Mouse (Mus musculus) embryo, embryonic 11 days (tissue): ENCODE measurements around the gene Gxylt2.

Experiments
- DNase-seq: peaks from one replicate; pipeline ENCODE4 v3.0.0-alpha.2; 2015

The Gxylt2 gene

GRCm38 (mm10) chr6:100716817-100717216 is 12.3 kb downstream of the Gxylt2 start:
- DNase-seq, result no peak

GRCm38 (mm10) chr6:100720098-100720501 is 15.6 kb downstream of the Gxylt2 start:
- DNase-seq, result no peak

DNA sequence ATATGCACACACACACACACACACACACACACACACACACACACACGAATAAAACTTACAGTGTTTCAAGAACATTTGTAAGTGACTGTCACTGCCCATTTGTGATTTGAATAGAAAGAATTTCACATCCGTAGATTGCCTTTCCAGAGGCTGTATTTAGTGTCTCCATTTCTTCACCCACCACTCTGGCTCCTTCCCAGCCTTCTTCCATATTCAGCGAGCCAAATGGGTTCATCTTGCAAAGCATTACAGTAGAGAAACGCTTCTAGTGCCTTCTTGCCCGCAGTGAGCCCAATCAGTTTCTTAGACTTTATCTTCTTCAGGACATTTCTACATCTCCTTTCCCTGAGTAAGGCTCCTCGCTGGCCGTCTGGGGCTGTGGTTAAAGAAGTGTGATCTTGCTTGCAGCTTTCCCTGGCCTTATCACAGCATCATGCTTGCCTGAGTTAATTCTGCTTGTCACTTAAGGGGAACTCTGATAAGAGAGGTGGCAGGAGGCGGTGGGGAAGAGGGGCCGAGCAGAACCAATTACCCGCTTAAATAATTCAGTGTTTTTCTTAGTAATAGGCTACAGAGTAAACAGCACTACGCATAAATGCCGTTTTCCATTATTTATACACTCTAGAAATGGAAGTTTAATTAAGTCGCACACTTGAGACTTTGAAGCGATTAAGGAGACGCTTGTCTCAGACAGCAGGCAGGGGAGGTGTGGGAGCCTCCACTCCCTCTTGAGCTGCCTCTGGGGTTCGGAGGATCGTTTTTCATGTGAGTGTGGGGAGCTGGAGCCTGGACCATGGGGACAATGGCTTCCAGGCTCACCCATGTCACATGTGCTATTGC is 16.6 kb downstream of the Gxylt2 start:
- DNase-seq, result no peak

GRCm38 (mm10) chr6:100731996-100732375 is 27.5 kb downstream of the Gxylt2 start:
- DNase-seq, result no peak

- DNase-seq, result peak; percentile 59
Observed at GRCm38 (mm10) chr6:100732376-100733021, 28.0 kb downstream of the Gxylt2 start.

- DNase-seq, result no peak
Observed at GRCm38 (mm10) chr6:100733218-100733617, 28.7 kb downstream of the Gxylt2 start.

- no peak for DNase-seq
Observed at GRCm38 (mm10) chr6:100734321-100734720, 29.8 kb downstream of the Gxylt2 start.

DNA sequence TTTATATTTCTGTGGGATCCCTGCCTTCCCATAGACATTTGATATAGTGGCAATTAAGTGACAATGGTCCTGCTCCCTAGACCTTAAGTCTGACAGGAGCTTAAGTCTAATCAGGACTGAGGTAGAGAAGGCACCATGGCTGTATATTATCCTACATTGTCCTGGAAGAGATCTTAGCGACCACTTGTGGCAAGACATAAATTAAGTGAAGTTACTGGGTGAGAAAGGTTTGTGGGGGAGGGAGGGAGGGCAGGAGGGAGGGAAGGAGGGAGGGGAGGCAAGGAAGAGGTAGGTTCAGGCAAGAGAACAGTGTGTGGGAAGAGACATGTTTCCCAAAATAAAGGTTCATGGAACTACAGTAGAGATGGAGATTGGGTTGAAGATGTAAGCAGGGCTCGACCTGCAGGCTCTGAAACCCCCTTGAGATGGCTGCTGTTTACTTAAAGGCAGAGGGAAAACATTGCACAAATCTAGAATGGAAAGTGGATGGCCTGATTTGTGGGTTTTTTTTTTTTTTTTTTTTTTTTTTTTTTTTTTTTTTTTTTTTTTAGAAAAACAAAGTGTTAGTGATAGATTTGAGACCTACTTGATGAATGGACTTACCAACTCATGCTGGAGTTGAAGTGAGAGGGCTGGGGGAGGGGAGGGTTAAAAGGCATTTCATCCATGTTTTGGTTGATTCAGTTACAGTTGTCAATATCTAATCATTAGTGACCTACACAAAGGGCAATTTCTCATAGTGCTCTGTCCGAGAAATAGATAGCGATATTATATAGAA is 54.1 kb downstream of the Gxylt2 start:
- DNase-seq, result no peak

GRCm38 (mm10) chr6:100767756-100768155 is 63.2 kb downstream of the Gxylt2 start:
- DNase-seq, result no peak

DNA sequence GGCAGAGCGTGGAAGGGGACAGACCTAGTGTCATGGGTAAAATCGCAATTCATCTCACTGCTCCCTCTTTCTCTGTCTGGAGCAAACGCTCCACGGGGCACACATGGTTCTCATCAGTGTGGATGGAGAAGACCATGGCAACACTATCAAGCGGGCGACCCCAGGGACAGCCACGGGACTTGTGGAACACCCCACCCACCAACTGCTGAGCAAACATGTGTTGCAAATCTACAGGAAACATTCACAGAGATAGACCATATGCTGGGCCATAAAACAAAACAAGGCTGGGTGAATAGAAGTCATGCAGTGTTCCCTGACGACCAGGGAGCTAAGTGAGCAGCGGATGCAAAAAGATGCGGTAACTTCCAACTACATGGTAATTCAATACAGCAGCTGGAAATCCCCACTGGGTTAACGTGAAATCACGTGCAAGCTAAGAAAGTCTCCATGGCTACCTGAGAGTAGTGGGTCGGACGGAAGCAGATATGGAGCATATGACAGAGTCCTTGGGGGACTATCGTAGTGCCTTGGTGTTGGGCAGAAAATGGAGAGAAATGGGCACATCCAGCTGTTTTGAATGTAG is 71.5 kb downstream of the Gxylt2 start:
- peak; percentile 56 for DNase-seq

DNA sequence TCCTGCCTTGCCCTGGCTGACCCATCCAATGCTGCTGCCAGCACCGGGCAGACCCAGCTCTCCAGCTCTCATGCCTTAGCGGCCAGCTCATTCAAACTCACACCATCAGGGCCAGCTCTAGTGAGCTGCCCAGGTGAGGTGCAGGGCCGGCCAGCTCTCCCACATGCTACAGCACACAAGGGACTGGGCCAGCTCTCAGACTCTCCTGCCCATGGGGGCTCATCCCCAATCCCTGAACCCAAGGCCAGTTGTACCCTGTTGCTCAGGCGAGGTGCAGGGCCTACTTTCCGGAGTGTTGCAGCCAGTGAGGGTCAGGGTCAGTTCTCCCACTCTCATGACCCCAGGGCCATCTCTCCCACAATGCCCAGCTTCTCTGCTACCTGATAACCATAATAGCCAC is 74.1 kb downstream of the Gxylt2 start:
- no peak for DNase-seq

GRCm38 (mm10) chr6:100780421-100780820 is 75.9 kb downstream of the Gxylt2 start:
- DNase-seq, result peak; percentile 66

GRCm38 (mm10) chr6:100781644-100782043 is 77.1 kb downstream of the Gxylt2 start:
- no peak for DNase-seq

DNA sequence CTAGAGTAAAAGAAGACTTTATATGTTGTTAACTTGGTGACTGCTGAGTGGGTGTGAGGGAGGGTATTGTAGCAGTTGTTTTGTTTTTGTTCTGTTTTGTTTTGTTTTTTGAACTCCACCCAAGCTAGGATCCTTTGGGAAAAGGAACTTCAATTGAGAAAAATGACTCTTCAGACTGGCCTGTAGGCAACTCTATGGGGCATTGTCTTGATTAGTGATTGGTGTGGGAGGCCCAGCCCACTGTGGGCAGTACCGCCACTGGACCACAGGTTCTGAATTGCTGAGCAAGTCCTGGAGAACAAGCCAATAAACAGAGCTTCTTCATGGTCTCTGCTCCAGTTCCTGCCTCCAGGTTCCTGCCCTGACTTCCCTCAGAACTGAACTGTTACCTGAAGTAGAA is 83.2 kb downstream of the Gxylt2 start:
- no peak for DNase-seq

- no peak for DNase-seq
Observed at GRCm38 (mm10) chr6:100789161-100789560, 84.6 kb downstream of the Gxylt2 start.

- no peak for DNase-seq
Observed at GRCm38 (mm10) chr6:100792055-100792659, 87.6 kb downstream of the Gxylt2 start.

DNA sequence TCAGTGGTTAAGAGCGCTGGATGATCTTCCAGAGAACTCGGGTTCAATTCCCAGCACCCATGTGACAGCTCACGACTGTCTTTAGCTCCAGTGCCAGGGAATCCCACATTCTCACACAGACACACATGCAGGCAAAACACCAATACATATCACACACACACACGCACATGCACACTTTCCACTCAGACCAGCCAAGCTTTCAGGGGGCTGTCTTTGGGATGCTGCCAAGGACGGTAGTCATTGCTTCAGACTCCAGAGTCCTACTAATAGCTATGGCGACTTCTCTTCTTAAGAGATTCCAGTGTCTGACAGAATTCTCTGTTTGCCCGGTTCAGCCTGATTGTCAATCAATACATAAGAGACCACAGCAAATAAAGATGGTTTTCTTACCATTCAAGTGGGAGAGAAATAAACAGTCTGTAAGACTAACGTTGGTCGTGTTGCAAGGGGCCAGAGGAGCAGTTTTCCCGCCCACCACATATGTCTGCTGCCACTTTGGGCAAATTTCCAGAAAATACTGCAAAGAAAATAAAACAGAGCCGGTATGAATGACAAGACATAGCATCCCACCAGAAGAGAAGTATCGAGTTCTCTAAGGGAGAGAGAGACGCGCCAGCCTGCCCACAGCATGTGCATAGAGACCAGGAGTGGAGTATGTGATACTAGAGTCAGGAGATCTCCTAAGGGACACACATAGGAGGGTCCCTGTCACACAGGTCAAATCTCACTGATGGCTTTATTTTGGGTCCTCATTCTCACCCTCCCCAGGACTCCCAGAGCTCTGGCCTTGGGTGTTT is 88.6 kb downstream of the Gxylt2 start:
- no peak for DNase-seq

DNA sequence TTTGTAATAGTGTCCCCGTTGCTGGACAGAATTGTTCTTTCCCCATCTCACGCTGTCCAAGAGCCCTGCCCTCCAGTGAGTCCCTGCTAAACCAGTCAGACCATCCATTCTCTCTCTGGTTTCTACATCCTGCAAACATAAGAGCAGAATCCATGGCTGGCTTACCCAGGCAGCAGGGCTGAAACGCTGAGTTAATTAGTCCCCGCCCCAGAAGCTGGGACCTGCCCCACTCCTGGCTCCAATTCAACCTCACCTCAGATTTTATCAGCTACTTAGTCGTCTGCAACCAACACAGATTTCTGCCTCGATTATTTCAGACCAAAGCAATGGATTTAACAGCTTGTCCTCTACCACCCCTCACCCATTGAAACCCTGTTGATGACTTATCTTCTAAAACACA is 91.3 kb downstream of the Gxylt2 start:
- DNase-seq, result no peak

GRCm38 (mm10) chr6:100799290-100799689 is 94.8 kb downstream of the Gxylt2 start:
- DNase-seq, result no peak

DNA sequence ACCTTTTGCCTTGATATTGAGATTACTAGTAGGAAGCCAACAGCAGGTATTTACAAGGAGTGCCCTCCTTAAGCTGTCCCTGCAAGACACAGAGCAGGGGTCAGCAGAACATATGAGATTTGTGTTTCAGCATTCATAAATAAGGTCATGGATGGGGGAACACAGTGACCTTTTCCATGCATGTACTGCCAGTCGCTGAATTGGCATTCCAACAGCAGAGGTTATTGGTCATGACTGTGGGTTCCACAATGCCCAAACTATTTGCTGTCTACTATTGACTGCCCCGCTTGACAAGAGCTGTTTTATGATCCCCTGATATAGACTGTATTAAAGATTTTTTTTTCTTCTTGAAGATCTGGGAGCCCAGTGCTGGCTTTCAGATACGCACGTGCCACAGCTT is 95.2 kb downstream of the Gxylt2 start:
- no peak for DNase-seq

- no peak for DNase-seq
Observed at GRCm38 (mm10) chr6:100800497-100800955, 96.0 kb downstream of the Gxylt2 start.
